Mouse (Mus musculus): ENCODE data around the gene Rbfox1. TPM values are rescaled to one million over a fixed set of nuclear protein-coding genes. Genes with fewer than 3 reads are reported as not detected.

Gene Rbfox1
- polyA plus RNA-seq, 1 experiment from 2014 or later: 4.7 TPM

- H3K9ac ChIP-seq (ENCODE audit: low read length): no peak overlapping the region
- no peak overlapping the region for H3K4me2 ChIP-seq (ENCODE audit: low read length)
- H3K36me3 ChIP-seq (ENCODE audit: control insufficient read depth, insufficient read depth, low read length): no peaks in the 10 kb centered on the region
- H3K4me3 ChIP-seq (ENCODE audit: control insufficient read depth in 1 of 2, insufficient read depth in 1 of 2, low read depth in 1 of 2, low read length in 2 of 2): no peak overlapping the region
- no peak for ATAC-seq (ENCODE audit: insufficient number of reproducible peaks, insufficient read depth, low FRiP score, low read depth)
- no peak overlapping the region for H3K27ac ChIP-seq (replicated peaks in 1 of 2; ENCODE audit: control insufficient read depth in 1 of 2, insufficient read depth in 1 of 2, low read depth in 2 of 2, low read length in 2 of 2)
- no peaks in the 10 kb centered on the region; the same call in 1 of the 2 replicates for H3K27me3 ChIP-seq (ENCODE audit: control insufficient read depth, insufficient read depth, low read length)
- peaks cover 4 to 6% of the 10 kb centered on the region in 2 experiments; a peak in 3 of 4 replicates for H3K4me1 ChIP-seq (ENCODE audit: control insufficient read depth in 2 of 2, insufficient read depth in 2 of 2, low read length in 2 of 2)
- no peaks in the 10 kb centered on the region for H3K9me3 ChIP-seq (ENCODE audit: control insufficient read depth, low read length)
- WGBS: 10% methylated on average over 5 of the region's 5 CpGs
Measured at GRCm38 (mm10) chr16:6480411-6480728, 595.2 kb downstream of the Rbfox1 start.

GRCm38 (mm10) chr16:6483628-6484027, 598.5 kb downstream of the Rbfox1 start:
- Histone ChIP-seq H3K4me2 (ENCODE audit: low read length) (no peak overlapping the region), H3K27ac (replicated peaks in 1 of 2; ENCODE audit: control insufficient read depth in 1 of 2, insufficient read depth in 1 of 2, low read depth in 2 of 2, low read length in 2 of 2) (no peak overlapping the region), H3K9ac (ENCODE audit: low read length) (no peak overlapping the region), H3K36me3 (ENCODE audit: control insufficient read depth, insufficient read depth, low read length) (no peaks in the 10 kb centered on the region), H3K9me3 (ENCODE audit: control insufficient read depth, low read length) (no peaks in the 10 kb centered on the region), H3K4me3 (ENCODE audit: control insufficient read depth in 1 of 2, insufficient read depth in 1 of 2, low read depth in 1 of 2, low read length in 2 of 2) (no peak overlapping the region), H3K4me1 (ENCODE audit: control insufficient read depth in 2 of 2, insufficient read depth in 2 of 2, low read length in 2 of 2) (peaks cover 4 to 6% of the 10 kb centered on the region in 2 experiments; a peak in 3 of 4 replicates), H3K27me3 (ENCODE audit: control insufficient read depth, insufficient read depth, low read length) (no peaks in the 10 kb centered on the region; the same call in 1 of the 2 replicates)
- WGBS: 77% methylated on average over 8 of the region's 8 CpGs
- ATAC-seq (ENCODE audit: insufficient number of reproducible peaks, insufficient read depth, low FRiP score, low read depth): no peak

GRCm38 (mm10) chr16:6485631-6486030, 600.5 kb downstream of the Rbfox1 start:
- WGBS: 64% methylated on average over 3 of the region's 3 CpGs
- Histone ChIP-seq H3K4me2 (ENCODE audit: low read length) (no peak overlapping the region), H3K9me3 (ENCODE audit: control insufficient read depth, low read length) (no peaks in the 10 kb centered on the region), H3K4me1 (ENCODE audit: control insufficient read depth in 2 of 2, insufficient read depth in 2 of 2, low read length in 2 of 2) (no peaks in the 10 kb centered on the region), H3K9ac (ENCODE audit: low read length) (no peak overlapping the region), H3K27me3 (ENCODE audit: control insufficient read depth, insufficient read depth, low read length) (no peaks in the 10 kb centered on the region; the same call in 1 of the 2 replicates), H3K36me3 (ENCODE audit: control insufficient read depth, insufficient read depth, low read length) (no peaks in the 10 kb centered on the region), H3K27ac (replicated peaks in 1 of 2; ENCODE audit: control insufficient read depth in 1 of 2, insufficient read depth in 1 of 2, low read depth in 2 of 2, low read length in 2 of 2) (no peak overlapping the region), H3K4me3 (ENCODE audit: control insufficient read depth in 1 of 2, insufficient read depth in 1 of 2, low read depth in 1 of 2, low read length in 2 of 2) (no peak overlapping the region)
- no peak for ATAC-seq (ENCODE audit: insufficient number of reproducible peaks, insufficient read depth, low FRiP score, low read depth)

GRCm38 (mm10) chr16:6502219-6502618, 617.1 kb downstream of the Rbfox1 start:
- no peak overlapping the region for H3K27ac ChIP-seq (replicated peaks in 1 of 2; ENCODE audit: control insufficient read depth in 1 of 2, insufficient read depth in 1 of 2, low read depth in 2 of 2, low read length in 2 of 2)
- H3K27me3 ChIP-seq (ENCODE audit: control insufficient read depth, insufficient read depth, low read length): no peaks in the 10 kb centered on the region
- no peaks in the 10 kb centered on the region for H3K36me3 ChIP-seq (ENCODE audit: control insufficient read depth, insufficient read depth, low read length)
- no peaks in the 10 kb centered on the region for H3K9me3 ChIP-seq (ENCODE audit: control insufficient read depth, low read length)
- WGBS: 20% methylated on average over 8 of the region's 8 CpGs
- H3K4me2 ChIP-seq (ENCODE audit: low read length): no peak overlapping the region
- no peak overlapping the region for H3K9ac ChIP-seq (ENCODE audit: low read length)
- no peak for ATAC-seq (ENCODE audit: insufficient number of reproducible peaks, insufficient read depth, low FRiP score, low read depth)
- no peak overlapping the region for H3K4me3 ChIP-seq (ENCODE audit: control insufficient read depth in 1 of 2, insufficient read depth in 1 of 2, low read depth in 1 of 2, low read length in 2 of 2)
- no peaks in the 10 kb centered on the region for H3K4me1 ChIP-seq (ENCODE audit: control insufficient read depth in 2 of 2, insufficient read depth in 2 of 2, low read length in 2 of 2)

GRCm38 (mm10) chr16:6503573-6504331, 618.6 kb downstream of the Rbfox1 start:
- no peak for ATAC-seq (ENCODE audit: insufficient number of reproducible peaks, insufficient read depth, low FRiP score, low read depth)
- Histone ChIP-seq H3K9ac (ENCODE audit: low read length) (no peak overlapping the region), H3K4me1 (ENCODE audit: control insufficient read depth in 2 of 2, insufficient read depth in 2 of 2, low read length in 2 of 2) (no peaks in the 10 kb centered on the region), H3K36me3 (ENCODE audit: control insufficient read depth, insufficient read depth, low read length) (no peaks in the 10 kb centered on the region), H3K27me3 (ENCODE audit: control insufficient read depth, insufficient read depth, low read length) (no peaks in the 10 kb centered on the region), H3K27ac (replicated peaks in 1 of 2; ENCODE audit: control insufficient read depth in 1 of 2, insufficient read depth in 1 of 2, low read depth in 2 of 2, low read length in 2 of 2) (no peak overlapping the region), H3K9me3 (ENCODE audit: control insufficient read depth, low read length) (no peaks in the 10 kb centered on the region), H3K4me3 (ENCODE audit: control insufficient read depth in 1 of 2, insufficient read depth in 1 of 2, low read depth in 1 of 2, low read length in 2 of 2) (no peak overlapping the region), H3K4me2 (ENCODE audit: low read length) (no peak overlapping the region)
- 66% methylated on average over 5 of the region's 5 CpGs for whole genome bisulfite sequencing

- no peaks in the 10 kb centered on the region for H3K9me3 ChIP-seq (ENCODE audit: control insufficient read depth, low read length)
- no peak overlapping the region for H3K27ac ChIP-seq (replicated peaks in 1 of 2; ENCODE audit: control insufficient read depth in 1 of 2, insufficient read depth in 1 of 2, low read depth in 2 of 2, low read length in 2 of 2)
- ATAC-seq (ENCODE audit: insufficient number of reproducible peaks, insufficient read depth, low FRiP score, low read depth): no peak
- H3K27me3 ChIP-seq (ENCODE audit: control insufficient read depth, insufficient read depth, low read length): no peaks in the 10 kb centered on the region
- no peaks in the 10 kb centered on the region for H3K36me3 ChIP-seq (ENCODE audit: control insufficient read depth, insufficient read depth, low read length)
- H3K4me3 ChIP-seq (ENCODE audit: control insufficient read depth in 1 of 2, insufficient read depth in 1 of 2, low read depth in 1 of 2, low read length in 2 of 2): no peak overlapping the region
- no peaks in the 10 kb centered on the region for H3K4me1 ChIP-seq (ENCODE audit: control insufficient read depth in 2 of 2, insufficient read depth in 2 of 2, low read length in 2 of 2)
- 62% methylated on average over 5 of the region's 5 CpGs for WGBS
- H3K9ac ChIP-seq (ENCODE audit: low read length): no peak overlapping the region
- H3K4me2 ChIP-seq (ENCODE audit: low read length): no peak overlapping the region
Measured at GRCm38 (mm10) chr16:6508924-6509323, 623.8 kb downstream of the Rbfox1 start.

- H3K4me3 ChIP-seq (ENCODE audit: control insufficient read depth in 1 of 2, insufficient read depth in 1 of 2, low read depth in 1 of 2, low read length in 2 of 2): no peak overlapping the region
- ATAC-seq (ENCODE audit: insufficient number of reproducible peaks, insufficient read depth, low FRiP score, low read depth): no peak
- H3K27me3 ChIP-seq (ENCODE audit: control insufficient read depth, insufficient read depth, low read length): no peaks in the 10 kb centered on the region
- no peaks in the 10 kb centered on the region for H3K4me1 ChIP-seq (ENCODE audit: control insufficient read depth in 2 of 2, insufficient read depth in 2 of 2, low read length in 2 of 2)
- no peak overlapping the region for H3K4me2 ChIP-seq (ENCODE audit: low read length)
- H3K9ac ChIP-seq (ENCODE audit: low read length): no peak overlapping the region
- H3K27ac ChIP-seq (replicated peaks in 1 of 2; ENCODE audit: control insufficient read depth in 1 of 2, insufficient read depth in 1 of 2, low read depth in 2 of 2, low read length in 2 of 2): no peak overlapping the region
- H3K36me3 ChIP-seq (ENCODE audit: control insufficient read depth, insufficient read depth, low read length): no peaks in the 10 kb centered on the region
- H3K9me3 ChIP-seq (ENCODE audit: control insufficient read depth, low read length): no peaks in the 10 kb centered on the region
- WGBS: 80% methylated on average over 3 of the region's 3 CpGs
Measured at GRCm38 (mm10) chr16:6519474-6519873, 634.3 kb downstream of the Rbfox1 start.
